Mouse (Mus musculus) heart, adult 2 months (tissue): Measurements from ENCODE around the gene Ppil4.

Experiments used
- CTCF ChIP-seq: fragments of 200-600 bp; IDR thresholded peaks from 2 replicates; pipeline ENCODE4 v1.8.1; 2022; ENCODE audit warnings: antibody characterized with exemption, mild to moderate bottlenecking, moderate library complexity
- POLR2A ChIP-seq: fragments of 200-500 bp; IDR thresholded peaks from 2 replicates; pipeline ENCODE4 v1.6.1; 2011; ENCODE audit warnings: mild to moderate bottlenecking, low read depth, low read length, control low read depth; ENCODE audit not compliant: insufficient read depth

DNA sequence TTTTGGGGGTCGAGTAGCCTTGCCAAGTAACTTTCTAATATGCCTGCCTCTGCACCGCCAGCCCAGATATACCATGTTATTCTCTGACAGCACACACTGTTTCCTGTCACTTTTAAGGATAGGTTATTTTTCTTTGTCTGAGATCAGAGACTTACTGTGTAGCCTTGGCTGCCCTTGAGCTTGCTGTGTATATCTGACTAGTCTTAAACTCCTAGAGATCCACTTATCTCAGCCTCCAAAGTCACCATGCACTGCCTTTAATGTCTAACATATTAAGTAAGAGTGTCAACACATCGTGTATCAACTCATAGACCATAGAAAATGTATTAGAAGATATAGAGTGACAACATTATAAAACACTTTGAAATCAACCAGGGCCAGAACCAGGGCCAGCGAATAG, 26.9 kb downstream of the Ppil4 start:
- TF ChIP-seq CTCF (no peak), POLR2A (no peak)
